Mouse (Mus musculus) heart, embryonic 12.5 days (tissue): ENCODE measurements at regions not wholly inside any gene's neighbourhood (a gene's known extent, or its start where the extent isn't known, plus 50 kb on each side); places are given as distances from the start of the nearest gene placed in this dataset.

Experiments used
- ATAC-seq: fragments of 200-750 bp; cut with Nextera tagmentation; 2 replicates; pipeline ENCODE4 v1.8.0; 2017; ENCODE audit warnings: moderate TSS enrichment, moderate library complexity; ENCODE audit not compliant: insufficient number of reproducible peaks, low FRiP score
- H3K27ac ChIP-seq: fragments of 300-500 bp; sonication (generic); 2 replicates; pipeline ENCODE4 v1.5.1; 2016; ENCODE audit warnings: mild to moderate bottlenecking, moderate library complexity; ENCODE audit not compliant: poor library complexity, severe bottlenecking
- H3K27me3 ChIP-seq: fragments of 300-500 bp; sonication (generic); replicated peaks from 2 replicates; pipeline ENCODE4 v1.6.1; 2016; ENCODE audit warnings: mild to moderate bottlenecking, moderate library complexity
- H3K36me3 ChIP-seq: fragments of 300-500 bp; sonication (generic); 2 replicates; pipeline ENCODE4 v1.6.1; 2016; ENCODE audit warnings: mild to moderate bottlenecking, moderate library complexity
- H3K4me1 ChIP-seq: fragments of 300-500 bp; sonication (generic); replicated peaks from 2 replicates; pipeline ENCODE4 v1.6.1; 2016; ENCODE audit warnings: mild to moderate bottlenecking
- H3K4me2 ChIP-seq: fragments of 300-500 bp; sonication (generic); 2 replicates; pipeline ENCODE4 v1.6.1; 2016; ENCODE audit warnings: mild to moderate bottlenecking, moderate library complexity
- H3K4me3 ChIP-seq: fragments of 300-500 bp; sonication (generic); 2 replicates; pipeline ENCODE4 v1.5.1; 2016; ENCODE audit warnings: mild to moderate bottlenecking
- H3K9ac ChIP-seq: fragments of 300-500 bp; sonication (generic); 2 replicates; pipeline ENCODE4 v1.6.1; 2016; ENCODE audit warnings: mild to moderate bottlenecking, moderate library complexity
- H3K9me3 ChIP-seq: fragments of 300-500 bp; sonication (generic); replicated peaks from 2 replicates; pipeline ENCODE4 v1.6.1; 2016; ENCODE audit warnings: mild to moderate bottlenecking, moderate library complexity
- WGBS: fragments of 180-500 bp; shearing (Covaris S2); methylation state at CpG from one replicate; pipeline ENCODE4 v1.1.7; 2016; 5-methylcytosine and 5-hydroxymethylcytosine counted together

DNA sequence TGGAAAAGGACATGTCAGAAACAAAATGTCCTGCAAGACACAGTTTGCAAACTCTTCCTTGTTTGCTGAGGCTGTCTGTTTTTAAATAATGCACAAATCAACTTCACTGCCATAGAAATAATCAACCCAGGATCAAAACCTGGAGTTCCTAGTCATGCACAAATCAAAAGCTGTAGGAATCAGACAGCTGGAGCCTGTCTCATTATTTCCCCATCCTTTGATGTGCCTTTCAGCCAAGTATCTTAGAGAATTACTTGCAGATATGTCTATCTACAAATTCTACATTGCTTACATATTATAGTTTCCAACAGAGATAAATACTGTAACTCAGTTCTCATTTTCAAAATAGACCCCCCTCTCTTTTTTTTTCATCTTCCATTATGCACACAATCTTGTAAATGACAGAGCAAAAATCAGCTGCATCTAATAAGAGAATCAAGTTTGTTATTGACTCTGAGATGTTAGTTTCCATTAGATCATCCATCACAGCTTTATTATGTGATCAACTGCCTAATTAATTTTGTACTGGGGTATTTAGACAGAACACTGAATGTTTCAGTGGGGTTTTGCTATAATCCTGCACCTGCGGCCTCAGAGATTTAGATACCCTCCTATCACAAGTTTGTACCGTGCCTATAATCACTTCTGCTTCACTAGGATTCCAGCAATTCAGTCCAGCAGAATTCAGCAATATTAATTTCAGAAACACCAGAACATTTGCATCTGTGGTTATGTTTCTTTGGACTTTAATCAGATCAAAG, 798.9 kb upstream of the Tenm2 start:
- no peak for ATAC-seq
- H3K36me3 ChIP-seq: no peaks in the 10 kb centered on the region
- H3K9ac ChIP-seq: no peak overlapping the region
- no peak overlapping the region for H3K27ac ChIP-seq
- H3K9me3 ChIP-seq: no peaks in the 10 kb centered on the region
- no peak overlapping the region for H3K4me3 ChIP-seq
- H3K27me3 ChIP-seq: no peaks in the 10 kb centered on the region
- WGBS: 72% methylated on average over 2 of the region's 2 CpGs
- no peaks in the 10 kb centered on the region for H3K4me1 ChIP-seq
- no peak overlapping the region for H3K4me2 ChIP-seq

DNA sequence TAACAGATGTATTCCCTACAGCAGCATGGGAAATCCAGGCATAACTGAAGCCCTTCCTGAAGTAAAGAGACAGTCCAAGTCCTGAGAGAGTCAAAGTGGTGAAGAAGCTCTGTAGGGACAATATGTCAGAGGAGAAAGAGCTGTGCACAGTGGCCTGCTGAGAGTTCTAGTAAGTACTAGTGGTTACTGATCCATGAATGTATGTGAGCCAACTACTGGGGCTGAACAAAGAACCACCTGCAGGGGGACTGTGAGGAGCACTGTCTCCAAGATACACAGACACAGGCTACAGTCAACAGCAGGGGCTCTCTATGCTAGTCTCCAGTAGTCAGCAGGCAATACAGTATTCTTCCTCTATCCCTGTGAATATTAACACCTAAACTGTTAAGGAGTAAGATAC, 785.9 kb upstream of the Tenm2 start:
- no peak overlapping the region for H3K4me3 ChIP-seq
- H3K36me3 ChIP-seq: no peaks in the 10 kb centered on the region
- H3K27me3 ChIP-seq: no peaks in the 10 kb centered on the region
- H3K27ac ChIP-seq: no peak overlapping the region
- ATAC-seq: no peak
- H3K9me3 ChIP-seq: no peaks in the 10 kb centered on the region
- no peak overlapping the region for H3K4me2 ChIP-seq
- H3K9ac ChIP-seq: no peak overlapping the region
- no peaks in the 10 kb centered on the region for H3K4me1 ChIP-seq

DNA sequence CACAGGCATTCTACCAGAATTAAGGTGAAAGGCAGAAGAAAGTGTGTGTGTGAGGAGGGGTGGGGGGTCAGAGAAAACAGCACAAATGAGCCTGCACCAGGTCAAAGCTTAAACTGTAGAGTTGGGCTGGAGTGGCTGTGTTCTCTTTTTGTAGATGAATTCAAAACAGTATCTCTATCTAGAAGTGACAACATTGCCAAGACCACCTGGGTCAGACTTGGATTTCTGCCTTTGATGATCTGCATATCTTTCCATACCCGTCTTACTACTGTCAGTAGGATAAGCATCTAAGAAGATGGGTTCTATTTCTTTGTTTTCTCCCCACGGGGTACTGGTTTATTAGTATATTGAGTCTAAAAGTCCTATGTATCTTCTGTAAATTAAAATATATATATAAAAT, 742.4 kb upstream of the Tenm2 start:
- WGBS: 69% methylated on average over 2 of the region's 2 CpGs
- Histone ChIP-seq H3K4me2 (no peak overlapping the region), H3K9me3 (no peaks in the 10 kb centered on the region), H3K27ac (no peak overlapping the region), H3K4me1 (no peaks in the 10 kb centered on the region), H3K27me3 (no peaks in the 10 kb centered on the region), H3K36me3 (no peaks in the 10 kb centered on the region), H3K9ac (no peak overlapping the region), H3K4me3 (no peak overlapping the region)
- no peak for ATAC-seq

DNA sequence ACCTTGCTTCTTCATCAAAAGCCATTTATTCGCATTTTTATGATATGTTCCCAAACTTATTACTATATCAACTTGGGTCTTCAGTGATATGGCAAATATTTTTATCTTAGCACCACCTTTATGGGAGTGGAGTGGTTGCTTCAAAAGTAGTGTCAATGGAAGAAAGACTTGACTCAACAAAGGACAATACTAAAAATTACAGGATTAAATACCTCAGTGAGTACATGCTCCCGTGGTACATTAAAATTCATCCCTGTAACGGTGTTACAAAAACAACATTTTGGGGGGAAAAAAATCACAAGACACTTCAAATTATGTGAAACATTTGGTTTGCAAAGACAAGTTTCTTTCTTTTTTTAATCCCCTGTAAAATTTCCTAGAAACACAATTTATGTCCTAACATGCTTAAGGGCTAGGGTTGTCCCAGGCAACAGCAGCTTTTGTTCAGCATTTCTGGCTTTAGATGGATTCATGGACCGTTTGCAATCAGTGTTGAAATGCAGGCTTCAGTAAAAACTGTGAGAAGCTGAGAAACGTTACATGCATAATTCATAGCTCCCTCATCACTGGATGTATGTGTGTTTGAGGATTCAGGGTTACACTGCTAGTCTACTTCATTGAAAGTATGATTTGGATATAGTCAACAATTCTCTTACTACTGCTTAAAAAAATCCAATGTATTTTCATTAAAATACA, 700.8 kb upstream of the Tenm2 start:
- H3K9ac ChIP-seq: no peak overlapping the region
- no peak for ATAC-seq
- WGBS: 78% methylated on average over 5 of the region's 5 CpGs

DNA sequence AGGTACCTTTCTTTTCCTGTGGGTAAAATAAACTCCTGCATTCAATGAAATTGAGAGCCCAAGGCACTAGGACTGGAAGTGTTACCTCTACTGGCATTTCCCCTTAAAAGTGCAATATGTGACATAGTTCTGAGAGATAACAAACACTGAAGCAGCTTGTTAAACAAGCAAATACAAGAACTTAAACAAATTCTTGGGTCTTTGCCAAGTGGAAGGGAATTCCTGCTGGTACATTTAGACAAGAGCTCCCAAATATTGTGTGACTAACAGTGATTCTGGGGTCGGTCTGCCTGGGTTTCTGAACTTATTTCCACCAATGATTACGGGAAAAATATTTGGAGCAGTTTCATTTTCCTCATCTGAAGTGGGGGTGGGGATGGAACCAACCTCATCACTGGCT, 677.4 kb upstream of the Tenm2 start:
- 48% methylated on average over 2 of the region's 2 CpGs for WGBS
- Histone ChIP-seq H3K4me3 (no peak overlapping the region), H3K4me1 (no peaks in the 10 kb centered on the region), H3K4me2 (no peak overlapping the region), H3K9ac (no peak overlapping the region), H3K9me3 (no peaks in the 10 kb centered on the region), H3K27me3 (no peaks in the 10 kb centered on the region), H3K36me3 (no peaks in the 10 kb centered on the region), H3K27ac (no peak overlapping the region)
- ATAC-seq: no peak

More for the DNA sequence above, 700.8 kb upstream of the Tenm2 start:
- no peaks in the 10 kb centered on the region for H3K9me3 ChIP-seq
- no peaks in the 10 kb centered on the region for H3K27me3 ChIP-seq
- H3K4me3 ChIP-seq: no peak overlapping the region
- no peaks in the 10 kb centered on the region for H3K36me3 ChIP-seq
- no peak overlapping the region for H3K27ac ChIP-seq
- no peaks in the 10 kb centered on the region for H3K4me1 ChIP-seq
- no peak overlapping the region for H3K4me2 ChIP-seq

DNA sequence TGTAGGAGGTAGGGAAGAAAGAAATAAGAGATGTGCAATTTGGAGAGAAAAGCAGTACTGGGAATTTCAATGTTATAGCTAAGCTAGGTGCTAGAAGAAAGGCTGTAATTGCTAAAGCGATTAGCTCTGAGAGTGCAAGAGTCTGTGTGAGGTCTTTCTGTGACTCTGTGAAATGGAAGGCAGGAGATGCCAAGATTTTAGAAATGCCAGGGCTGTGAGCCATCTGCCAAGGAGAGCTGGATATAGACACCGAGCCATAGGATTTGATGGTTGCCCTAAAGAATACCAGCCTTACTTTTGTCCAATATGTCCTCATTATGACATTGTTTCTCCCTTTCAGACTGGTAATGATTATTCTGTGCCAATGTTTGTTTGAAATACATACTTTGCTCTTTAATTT, 669.2 kb upstream of the Tenm2 start:
- no peak for ATAC-seq
- H3K27ac ChIP-seq: no peak overlapping the region
- no peaks in the 10 kb centered on the region for H3K27me3 ChIP-seq
- WGBS: 85% methylated on average over 2 of the region's 2 CpGs
- H3K9me3 ChIP-seq: no peaks in the 10 kb centered on the region
- no peaks in the 10 kb centered on the region for H3K36me3 ChIP-seq
- no peak overlapping the region for H3K4me3 ChIP-seq
- H3K9ac ChIP-seq: no peak overlapping the region
- H3K4me2 ChIP-seq: no peak overlapping the region
- H3K4me1 ChIP-seq: no peaks in the 10 kb centered on the region

DNA sequence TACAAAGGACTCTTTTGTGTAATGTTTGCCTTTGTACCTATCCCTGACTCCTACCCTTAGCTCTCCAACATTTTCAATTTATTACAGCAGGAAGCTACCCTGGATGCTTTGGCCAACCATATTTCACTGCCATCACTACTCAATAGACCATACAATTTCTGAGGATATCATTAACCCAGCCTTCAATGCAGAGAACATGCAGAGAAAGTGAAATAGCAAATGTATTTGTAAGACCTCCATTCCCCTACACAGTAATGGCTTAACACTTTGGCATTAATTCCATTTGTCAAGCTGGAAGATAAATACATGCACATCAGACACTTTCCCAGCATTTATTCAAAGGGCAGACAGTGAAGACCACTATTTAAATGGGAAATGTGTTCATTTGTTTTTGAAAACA, 661.9 kb upstream of the Tenm2 start:
- ATAC-seq: no peak
- no peak overlapping the region for H3K27ac ChIP-seq
- no peaks in the 10 kb centered on the region for H3K4me1 ChIP-seq
- no peak overlapping the region for H3K9ac ChIP-seq
- no peak overlapping the region for H3K4me3 ChIP-seq
- H3K9me3 ChIP-seq: no peaks in the 10 kb centered on the region
- no peak overlapping the region for H3K4me2 ChIP-seq
- H3K27me3 ChIP-seq: no peaks in the 10 kb centered on the region
- H3K36me3 ChIP-seq: no peaks in the 10 kb centered on the region

DNA sequence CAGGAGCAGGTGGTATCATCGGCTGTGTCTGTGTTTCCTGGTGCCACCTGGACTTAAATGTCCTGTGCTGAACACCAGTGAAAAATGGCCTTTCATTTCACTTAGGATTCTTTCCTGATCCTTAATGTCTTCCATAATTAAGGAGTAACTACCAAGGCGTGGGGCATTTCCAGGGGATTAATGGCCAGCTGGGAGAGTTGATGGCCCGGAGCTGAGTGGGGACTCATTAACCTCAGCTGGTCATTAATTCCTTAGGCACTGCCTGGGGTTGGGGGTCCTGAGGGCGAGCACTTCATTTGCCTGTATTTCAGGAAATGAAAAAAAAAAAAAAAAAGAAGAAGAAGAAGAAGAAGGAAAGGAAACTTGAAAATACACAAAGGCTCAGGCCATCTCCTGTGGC, 647.0 kb upstream of the Tenm2 start:
- Histone ChIP-seq H3K4me1 (no peaks in the 10 kb centered on the region), H3K4me3 (no peak overlapping the region), H3K9ac (no peak overlapping the region), H3K9me3 (no peaks in the 10 kb centered on the region), H3K27ac (no peak overlapping the region), H3K4me2 (no peak overlapping the region), H3K27me3 (no peaks in the 10 kb centered on the region), H3K36me3 (no peaks in the 10 kb centered on the region)
- WGBS: 76% methylated on average over 4 of the region's 4 CpGs
- ATAC-seq: no peak

DNA sequence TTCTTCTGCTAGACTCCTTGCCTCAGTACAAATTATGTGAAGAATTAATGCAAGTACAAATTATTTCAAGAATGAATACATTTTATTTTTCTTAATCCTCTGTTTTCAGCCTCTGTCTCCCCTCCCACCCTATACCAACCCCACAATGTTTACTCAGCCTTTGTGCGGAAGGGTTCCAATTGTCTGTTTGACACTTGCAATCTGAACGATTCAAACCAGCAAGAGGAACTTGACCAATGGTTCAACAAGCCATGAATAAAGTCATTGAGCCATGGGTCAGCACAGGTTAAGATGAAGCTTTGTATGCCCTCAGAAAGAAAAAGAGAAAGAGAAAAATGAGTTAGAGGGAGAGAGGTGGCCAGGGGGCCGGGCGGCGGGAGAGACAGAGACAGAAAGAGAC, 601.5 kb upstream of the Tenm2 start:
- WGBS: 76% methylated on average over 5 of the region's 5 CpGs
- H3K4me1 ChIP-seq: no peaks in the 10 kb centered on the region
- H3K36me3 ChIP-seq: no peaks in the 10 kb centered on the region
- no peak overlapping the region for H3K9ac ChIP-seq
- no peak for ATAC-seq
- H3K27ac ChIP-seq: no peak overlapping the region
- H3K4me2 ChIP-seq: no peak overlapping the region
- no peaks in the 10 kb centered on the region for H3K27me3 ChIP-seq
- H3K4me3 ChIP-seq: no peak overlapping the region
- H3K9me3 ChIP-seq: no peaks in the 10 kb centered on the region

DNA sequence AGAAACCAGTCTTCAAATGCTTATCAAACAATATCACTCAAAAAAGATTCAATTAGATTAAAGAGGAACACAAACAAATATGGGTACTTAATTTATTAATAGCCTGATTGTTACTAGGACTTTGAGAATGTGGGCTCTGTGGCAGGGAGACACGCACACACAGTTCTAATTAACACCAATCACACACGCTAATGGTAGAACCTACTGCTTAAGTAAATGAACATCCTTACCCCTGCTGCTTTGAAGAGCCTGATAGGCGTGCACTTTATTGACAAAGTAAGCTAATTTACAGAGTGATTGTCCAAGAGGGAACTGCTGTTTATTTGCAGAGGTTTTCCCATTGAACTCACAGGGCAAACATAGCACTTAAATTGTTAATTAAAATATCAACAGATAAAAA, 595.2 kb upstream of the Tenm2 start:
- H3K9me3 ChIP-seq: no peaks in the 10 kb centered on the region
- H3K4me2 ChIP-seq: no peak overlapping the region
- H3K9ac ChIP-seq: no peak overlapping the region
- no peak overlapping the region for H3K4me3 ChIP-seq
- H3K36me3 ChIP-seq: no peaks in the 10 kb centered on the region
- H3K27me3 ChIP-seq: no peaks in the 10 kb centered on the region
- WGBS: 73% methylated on average over 3 of the region's 3 CpGs
- no peak for ATAC-seq
- no peak overlapping the region for H3K27ac ChIP-seq
- no peaks in the 10 kb centered on the region for H3K4me1 ChIP-seq

DNA sequence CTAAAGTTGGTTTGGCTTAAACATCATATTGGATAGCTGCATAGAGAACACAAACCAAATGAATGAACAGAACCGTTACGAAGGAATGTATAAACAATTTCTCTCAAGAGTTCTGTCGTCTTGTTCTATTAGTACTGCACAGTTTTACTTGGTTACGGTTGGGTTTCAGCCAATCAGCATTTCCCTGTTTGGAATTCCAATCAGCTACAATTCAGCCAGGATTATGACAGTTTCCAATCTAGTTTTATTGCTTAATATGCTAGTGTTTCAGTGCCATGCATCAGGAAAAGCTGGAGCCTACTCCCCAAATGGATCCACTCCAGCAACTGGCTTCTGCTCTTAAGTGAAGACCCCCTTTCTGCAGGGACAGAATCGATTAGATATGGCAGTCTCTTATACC, 571.0 kb upstream of the Tenm2 start:
- Histone ChIP-seq H3K4me3 (no peak overlapping the region), H3K4me2 (no peak overlapping the region), H3K9ac (no peak overlapping the region), H3K27ac (no peak overlapping the region), H3K4me1 (no peaks in the 10 kb centered on the region), H3K9me3 (no peaks in the 10 kb centered on the region), H3K27me3 (no peaks in the 10 kb centered on the region), H3K36me3 (no peaks in the 10 kb centered on the region)
- WGBS: 75% methylated on average over 5 of the region's 5 CpGs
- ATAC-seq: no peak

DNA sequence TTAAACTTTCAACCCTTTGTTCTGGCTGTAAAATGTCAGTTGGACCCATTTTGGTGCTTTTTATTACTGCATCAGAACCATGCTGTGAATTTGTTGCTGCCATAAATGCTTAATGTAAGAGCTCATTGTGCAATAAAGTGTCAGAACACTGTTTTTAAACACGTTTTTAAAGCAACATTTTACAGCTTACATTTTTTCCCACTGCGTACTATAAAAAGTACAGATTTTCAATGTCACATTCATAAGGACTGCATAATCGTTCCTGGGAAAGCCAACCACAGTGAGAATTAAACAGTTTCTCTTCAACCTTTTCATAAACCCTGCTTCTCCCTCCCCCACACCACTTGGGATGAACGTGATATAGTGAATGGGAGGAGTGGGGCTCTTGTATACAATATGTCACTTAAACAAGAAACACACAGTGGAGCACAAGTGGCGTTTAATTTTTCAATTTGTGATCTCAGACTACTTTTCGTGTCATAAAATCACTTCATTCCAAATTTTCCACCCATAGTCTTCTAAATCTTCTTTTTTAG, 563.1 kb upstream of the Tenm2 start:
- ATAC-seq: no peak
- Histone ChIP-seq H3K27ac (no peak overlapping the region), H3K4me2 (no peak overlapping the region), H3K4me1 (no peaks in the 10 kb centered on the region), H3K4me3 (no peak overlapping the region), H3K36me3 (no peaks in the 10 kb centered on the region), H3K9me3 (no peaks in the 10 kb centered on the region), H3K9ac (no peak overlapping the region), H3K27me3 (no peaks in the 10 kb centered on the region)
- 72% methylated on average over 6 of the region's 6 CpGs for WGBS
